Mouse (Mus musculus): ENCODE data around the gene Usp10.
A peak's percentile ranks its signal among the peaks of the same experiment; 100 is the strongest.

Gene Usp10

DNA sequence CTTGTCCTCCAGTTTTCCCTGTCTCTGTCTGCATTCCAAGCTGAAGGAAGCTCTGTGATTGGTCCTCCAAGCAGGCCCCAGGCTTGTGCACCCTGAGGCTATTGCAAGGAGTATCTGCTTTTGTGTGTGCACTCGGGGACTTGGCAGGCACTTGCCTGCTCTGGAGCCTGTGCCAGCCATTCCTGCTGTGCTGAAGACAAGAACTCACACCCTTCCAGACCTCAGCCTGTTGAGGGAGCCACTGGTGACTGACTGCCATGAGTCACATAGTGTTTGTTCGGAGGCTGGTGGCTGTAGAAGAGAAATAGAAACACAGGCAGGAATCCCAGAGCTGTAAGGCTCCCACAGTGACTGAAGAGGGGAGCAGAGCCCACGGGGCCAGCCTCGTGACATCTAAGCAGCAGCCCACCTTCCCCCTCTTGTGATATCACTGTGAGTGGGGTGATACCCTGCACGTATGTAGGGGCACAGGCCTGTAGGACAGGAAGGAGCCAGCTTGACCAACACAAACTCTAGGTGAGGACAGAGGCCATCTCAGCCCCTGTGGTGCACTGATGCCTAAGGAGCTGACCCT, 50.5 kb downstream of the Usp10 start:
- peak; percentile 61 for DNase-seq (ENCODE audit: low spot score)

DNA sequence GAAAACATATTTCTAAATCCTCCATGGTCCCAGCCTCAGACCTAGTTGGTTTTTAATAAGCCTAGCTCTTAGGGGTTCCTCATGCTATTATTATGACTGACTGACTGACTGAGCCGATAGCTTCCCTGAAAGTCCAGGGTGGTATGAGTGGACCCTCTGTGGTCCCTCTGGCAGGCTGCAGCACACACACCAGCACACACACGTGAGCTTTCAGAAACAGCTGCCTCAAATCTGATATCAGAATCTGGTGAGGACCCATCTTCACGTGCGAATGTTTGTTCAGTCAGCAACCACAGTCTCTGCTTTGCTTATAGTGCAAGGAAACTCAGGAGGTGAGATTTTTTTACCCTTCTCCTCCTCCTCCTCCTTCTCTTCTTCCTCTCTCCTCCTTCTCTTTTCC, 54.7 kb downstream of the Usp10 start:
- DNase-seq (ENCODE audit: low spot score), result no peak

DNA sequence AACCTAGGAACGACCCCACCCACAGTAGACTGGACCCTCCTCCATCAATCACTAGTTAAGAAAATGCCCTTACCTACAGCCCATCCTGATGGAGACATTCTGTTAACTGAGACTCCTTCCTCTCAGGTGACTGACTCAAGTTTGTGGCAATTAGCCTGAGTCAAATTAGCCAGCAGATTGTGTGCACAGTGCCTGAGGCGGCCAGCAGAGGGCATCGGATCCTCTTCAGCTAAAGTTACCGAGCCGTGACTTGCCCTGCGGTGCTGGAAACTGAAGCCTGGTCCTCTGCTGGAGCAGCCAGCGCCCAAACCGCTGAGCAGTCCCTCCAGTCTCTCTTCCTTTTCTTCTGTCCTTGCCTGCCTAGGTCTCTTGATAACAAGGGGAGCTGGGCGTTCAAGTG, 57.3 kb downstream of the Usp10 start:
- DNase-seq (ENCODE audit: low spot score), result no peak

DNA sequence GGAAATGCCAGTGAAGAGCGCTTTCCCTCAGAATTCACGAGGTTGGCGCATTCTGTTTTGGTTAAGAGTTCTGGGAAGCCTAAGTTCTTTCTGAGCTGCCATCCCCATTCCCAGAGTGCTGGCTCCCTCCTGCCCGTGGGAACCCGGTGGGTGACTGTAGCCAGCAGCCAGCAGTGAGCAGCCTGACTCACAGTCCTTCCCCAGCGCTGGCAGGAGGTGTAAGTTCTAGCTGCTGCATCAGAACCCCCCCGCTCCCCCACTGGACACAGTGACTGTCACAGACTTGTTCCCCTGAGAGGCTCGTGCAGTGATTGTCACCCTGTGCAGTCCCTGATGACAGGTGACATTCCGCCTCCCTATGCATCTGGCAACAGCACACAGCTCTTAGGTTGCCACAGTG, 60.0 kb downstream of the Usp10 start:
- no peak for DNase-seq (ENCODE audit: low spot score)

DNA sequence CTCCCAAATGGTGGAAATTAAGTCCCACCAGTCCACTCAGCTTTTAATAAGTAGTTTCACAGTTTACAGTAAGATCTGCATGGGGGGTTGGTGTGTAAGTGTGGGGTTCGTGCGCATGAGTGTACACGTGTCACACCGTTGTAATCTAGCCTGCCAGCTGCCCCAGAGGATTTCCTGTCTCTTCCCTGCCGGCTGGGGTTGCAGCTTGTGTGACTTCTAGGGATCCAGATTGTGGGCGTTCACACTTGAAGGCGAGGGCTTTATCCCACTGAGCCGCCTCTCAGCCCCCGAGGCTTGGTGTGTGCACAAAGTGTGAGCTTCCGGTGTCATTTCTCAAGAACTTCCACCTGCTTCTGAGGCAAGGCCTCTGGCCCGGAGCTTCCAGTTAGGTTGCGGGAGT, 62.4 kb downstream of the Usp10 start:
- DNase-seq (ENCODE audit: low spot score), result no peak

DNA sequence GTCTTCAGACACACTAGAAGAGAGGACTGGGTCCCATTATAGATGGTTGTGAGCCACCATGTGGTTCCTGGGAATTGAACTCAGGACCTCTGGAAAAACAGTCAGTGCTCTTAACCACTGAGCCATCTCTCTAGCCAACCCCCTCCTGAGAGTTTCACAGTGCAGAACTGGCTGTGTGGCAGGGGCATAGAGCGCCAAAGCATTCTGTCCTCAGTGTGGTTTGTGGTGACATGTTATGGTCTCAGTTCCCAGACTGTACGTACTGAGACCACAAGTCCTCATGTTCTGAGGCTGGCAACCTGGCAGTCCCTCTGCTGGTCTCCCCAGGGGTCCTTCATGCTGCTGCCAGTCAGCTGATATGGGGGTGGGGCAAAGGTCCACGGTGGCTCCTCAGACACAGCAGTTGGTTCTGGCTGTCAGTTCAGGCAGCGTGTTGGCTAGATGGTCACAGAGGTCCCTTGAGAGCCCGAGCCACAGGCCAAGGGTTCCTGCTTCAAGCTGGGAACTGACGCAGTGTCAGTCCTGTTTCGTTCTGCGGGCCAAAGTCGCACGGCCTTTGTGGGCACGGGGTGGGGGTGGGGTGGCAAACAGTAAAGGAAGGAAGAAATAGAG, 68.7 kb downstream of the Usp10 start:
- no peak for DNase-seq (ENCODE audit: low spot score)

DNA sequence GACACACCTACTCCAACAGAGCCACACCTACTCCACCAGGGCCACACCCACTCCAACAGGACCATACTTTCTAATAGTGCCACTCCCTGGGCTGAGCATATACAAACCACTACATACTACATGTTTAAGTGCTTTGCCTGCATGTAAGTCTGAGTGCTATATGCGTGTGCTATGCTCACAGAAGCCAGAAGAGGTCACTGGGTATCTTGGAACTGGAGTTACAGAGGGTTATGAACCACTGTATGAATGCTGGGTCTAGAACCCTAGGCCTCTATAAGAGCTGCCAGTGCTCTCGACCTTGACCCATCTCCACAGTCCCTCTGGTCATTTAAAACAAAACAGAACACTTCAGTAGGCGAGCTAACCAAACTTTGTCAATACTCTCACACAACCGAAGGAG, 71.1 kb downstream of the Usp10 start:
- DNase-seq (ENCODE audit: low spot score), result no peak

DNA sequence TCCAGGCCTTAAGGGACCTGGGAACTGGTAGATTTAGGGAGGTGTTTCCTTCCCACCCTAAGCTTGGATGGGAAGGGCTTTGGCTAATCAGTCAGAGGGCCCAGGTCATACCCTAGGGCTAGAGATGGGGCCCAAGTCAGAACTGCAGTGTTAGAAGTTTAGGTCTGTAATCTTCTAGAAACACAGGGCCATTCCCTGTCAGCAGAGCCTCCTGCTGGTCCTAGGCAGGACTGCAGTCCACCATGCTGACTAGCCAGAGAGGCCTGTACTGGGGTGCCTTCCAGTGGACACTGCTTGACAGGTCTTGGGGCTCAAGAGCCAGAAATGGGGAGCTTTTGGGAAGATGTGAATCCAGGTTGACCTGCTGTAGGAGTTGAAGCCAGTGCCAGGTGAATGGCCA, 73.9 kb downstream of the Usp10 start:
- DNase-seq (ENCODE audit: low spot score), result no peak

DNA sequence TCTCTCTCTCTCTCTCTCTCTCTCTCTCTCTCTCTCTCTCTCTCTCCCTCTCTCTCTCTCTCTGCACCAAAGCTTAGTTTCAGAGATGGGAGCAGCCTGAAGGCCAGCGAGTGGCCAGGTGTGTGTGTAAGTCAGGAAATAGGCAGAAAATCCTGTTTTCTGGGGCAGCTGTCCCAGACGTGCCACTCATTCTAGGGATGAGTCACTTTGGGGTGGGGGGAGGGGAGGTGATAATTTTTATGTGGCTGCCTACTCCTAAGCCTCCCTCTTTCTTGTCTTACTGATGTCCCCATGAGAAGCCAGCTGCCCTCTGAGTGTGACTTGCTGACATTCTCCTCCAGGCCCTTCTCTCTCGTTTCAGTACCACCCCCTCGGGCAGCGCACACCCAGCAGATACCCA, 76.0 kb downstream of the Usp10 start:
- DNase-seq (ENCODE audit: low spot score), result no peak

DNA sequence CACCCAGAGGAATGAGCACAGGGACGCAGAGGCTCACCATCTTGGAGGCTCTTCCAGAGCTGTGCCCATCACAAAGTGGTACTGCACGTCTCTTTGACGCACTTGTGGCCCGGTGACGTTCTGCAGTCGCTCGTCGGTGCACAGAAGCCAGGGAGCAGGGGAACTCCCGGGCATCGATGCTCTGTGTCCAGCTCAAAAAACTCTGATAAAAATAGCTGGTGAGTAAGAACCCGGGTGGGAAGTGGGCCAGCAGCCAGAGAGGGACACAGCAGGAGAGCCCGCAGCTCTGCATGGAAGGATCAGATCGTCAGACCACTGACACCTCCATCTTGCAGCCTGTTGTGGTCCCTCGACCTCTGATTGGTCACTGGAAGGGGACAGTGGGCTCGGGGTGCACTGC, 77.9 kb downstream of the Usp10 start:
- no peak for DNase-seq (ENCODE audit: low spot score)

DNA sequence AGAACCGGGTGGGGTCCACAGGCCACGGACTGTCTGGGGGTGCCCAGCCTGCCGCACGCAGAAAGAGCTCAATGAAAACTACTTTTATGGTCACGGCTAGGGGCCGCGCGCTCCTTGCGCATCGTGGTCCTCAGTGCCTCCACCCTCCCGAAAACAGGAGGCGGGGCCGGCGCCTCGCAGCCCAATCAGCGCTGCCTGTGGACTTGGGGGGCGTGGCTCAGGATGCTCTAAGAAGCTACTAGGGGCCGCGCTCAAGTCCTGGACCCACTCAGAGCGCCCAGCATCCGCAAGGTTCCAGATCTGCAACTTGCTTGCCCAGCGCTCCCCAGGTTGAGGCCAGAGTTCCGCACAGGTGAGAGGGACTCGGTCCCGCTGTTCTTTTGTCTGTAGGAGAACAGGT, 82.1 kb downstream of the Usp10 start, which contains the start of gene Crispld2:
Crispld2 (plus strand) TSS at position 190 of the 400 bp plus-strand sequence.
- peak; percentile 19 for DNase-seq (ENCODE audit: low spot score)

DNA sequence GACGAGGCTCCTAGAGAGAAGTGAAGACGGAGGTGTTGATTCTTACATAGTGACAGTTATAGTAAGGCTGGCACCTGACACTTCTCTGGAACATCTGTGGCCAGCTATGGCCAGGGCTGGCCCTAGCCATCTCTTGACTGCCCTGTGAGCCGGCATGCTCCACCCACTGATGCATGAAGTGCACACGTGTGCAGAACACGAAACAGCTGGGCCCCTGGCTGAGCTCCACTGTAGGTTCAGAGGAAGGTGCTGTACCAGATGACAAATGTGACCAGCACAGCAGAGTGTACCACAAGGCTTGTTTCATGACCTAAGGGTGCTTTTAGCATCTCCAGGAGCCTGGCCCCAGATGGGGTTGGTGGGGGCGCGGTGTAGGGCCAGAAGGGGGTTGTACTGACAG, 84.0 kb downstream of the Usp10 start:
- DNase-seq (ENCODE audit: low spot score), result no peak

DNA sequence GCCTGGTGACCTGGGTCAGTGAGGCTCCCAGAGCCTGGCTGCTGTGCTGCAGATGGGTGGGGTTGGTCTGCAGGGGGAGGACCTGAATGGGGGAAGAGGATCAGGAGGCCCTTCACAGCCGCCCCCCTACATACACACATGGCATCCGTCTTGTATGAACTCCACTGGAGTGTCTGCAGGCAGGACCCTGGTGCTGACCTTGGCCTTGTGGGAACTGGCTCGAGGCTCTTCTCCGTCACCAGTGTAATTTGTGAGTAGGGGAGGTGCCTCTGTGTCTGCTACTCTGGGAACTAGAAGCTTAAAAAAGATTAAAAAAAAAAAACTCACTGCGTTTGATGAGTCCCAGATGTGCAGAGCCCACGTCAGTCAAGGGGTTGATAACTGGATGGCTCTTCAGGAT, 84.4 kb downstream of the Usp10 start:
- DNase-seq (ENCODE audit: low spot score), result no peak

DNA sequence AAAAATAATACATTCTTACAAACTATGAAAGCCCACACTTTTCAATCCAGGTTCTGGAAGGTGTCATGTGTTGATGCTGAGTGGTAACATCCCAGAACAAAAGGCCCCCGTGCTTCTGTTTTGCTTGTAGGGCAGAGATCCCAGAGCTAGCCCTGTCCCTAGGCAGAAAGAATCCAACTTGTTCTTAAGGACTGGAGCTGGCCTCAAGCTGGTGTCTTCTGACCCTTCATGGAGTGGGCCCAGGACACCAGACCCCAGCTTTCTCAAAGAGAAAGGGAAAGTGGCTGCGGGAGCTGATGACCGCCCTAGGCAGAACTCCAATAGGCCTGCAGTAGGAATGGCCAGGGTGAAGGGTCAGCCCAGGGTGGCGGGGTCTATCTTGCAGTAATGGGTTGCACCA, 87.1 kb downstream of the Usp10 start:
- DNase-seq (ENCODE audit: low spot score), result no peak

DNA sequence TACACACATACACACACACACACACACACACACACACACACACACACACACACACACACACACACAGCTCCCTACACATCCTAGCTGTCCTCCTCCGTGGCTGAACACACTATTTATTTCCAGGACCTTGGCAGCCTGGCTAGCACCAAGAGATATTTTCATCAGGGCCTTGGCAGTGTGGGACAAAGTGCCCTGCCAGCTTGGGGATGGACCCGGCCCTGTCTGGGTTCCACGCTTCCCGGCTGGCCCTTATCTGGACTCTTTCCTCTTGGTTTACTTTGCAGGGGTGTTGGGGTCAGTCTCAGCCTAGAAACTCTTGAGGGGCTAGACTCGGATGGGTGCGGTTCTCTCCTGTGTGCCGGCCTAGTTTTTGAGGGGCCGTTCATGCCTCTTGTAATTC, 90.3 kb downstream of the Usp10 start:
- no peak for DNase-seq (ENCODE audit: low spot score)

DNA sequence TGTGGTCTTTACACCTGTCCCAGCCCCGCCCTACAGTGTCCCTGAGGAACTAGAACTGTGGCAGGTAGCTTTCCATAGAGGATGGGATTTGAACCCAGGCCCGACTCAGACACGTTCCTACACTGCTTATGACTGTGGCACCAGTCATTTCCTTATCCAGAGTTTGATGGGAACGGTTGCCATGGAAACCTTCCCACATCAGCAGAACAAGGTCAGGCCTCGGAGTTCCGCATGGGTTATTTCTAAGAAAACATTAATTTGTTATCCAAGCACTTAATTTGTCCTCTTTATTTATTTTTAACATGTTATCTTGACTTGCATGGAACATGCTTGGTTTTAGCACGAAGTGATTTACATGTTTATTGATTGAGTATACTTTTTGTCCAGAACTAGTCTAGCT, 91.6 kb downstream of the Usp10 start:
- no peak for DNase-seq (ENCODE audit: low spot score)

DNA sequence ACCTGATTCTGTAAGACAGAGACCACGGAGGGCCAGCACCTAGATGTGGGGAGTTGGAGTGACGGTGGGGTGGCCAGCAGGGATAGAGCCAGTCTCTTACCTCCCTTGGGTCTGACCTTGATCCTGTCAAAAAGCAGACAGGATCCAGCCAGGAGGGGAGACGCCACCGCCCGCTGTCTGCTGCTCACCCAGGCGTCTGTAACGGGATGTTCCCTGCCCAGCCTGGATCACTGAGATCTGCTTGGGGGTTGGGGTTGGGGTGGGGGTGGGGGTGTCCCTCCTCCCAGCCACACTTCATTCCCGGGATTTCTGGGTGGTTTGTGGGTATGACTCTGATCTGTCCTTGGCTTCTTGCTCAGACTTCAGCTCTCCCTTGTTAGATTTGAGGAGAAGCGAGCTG, 92.2 kb downstream of the Usp10 start:
- no peak for DNase-seq (ENCODE audit: low spot score)

DNA sequence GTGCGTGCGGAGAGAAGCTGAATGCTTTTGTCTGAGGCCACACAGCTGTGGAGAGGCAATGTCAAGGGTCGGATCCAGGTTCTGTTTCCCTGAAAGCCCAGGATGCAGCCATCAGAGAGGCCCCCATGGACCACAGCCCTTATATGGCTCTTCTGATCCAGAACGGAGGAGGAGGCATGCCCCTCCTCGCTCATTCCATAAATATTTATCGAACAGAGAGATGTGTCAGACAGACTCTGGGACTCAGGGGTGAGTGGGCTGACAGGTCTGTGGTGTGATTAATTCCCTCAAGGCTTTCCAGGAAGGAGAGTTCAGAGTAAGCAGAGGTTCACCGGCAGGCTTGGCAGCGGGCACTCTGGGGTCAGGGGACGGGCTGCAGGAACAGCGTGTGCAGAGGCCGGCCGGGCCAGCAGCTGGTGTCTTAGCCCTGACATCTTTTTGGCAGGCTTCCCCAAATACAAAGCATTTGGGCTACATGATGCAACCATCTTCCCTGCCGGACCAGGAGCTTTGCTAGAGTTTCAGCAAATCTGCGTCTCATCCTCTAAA, 94.1 kb downstream of the Usp10 start:
- DNase-seq (ENCODE audit: low spot score), result no peak

DNA sequence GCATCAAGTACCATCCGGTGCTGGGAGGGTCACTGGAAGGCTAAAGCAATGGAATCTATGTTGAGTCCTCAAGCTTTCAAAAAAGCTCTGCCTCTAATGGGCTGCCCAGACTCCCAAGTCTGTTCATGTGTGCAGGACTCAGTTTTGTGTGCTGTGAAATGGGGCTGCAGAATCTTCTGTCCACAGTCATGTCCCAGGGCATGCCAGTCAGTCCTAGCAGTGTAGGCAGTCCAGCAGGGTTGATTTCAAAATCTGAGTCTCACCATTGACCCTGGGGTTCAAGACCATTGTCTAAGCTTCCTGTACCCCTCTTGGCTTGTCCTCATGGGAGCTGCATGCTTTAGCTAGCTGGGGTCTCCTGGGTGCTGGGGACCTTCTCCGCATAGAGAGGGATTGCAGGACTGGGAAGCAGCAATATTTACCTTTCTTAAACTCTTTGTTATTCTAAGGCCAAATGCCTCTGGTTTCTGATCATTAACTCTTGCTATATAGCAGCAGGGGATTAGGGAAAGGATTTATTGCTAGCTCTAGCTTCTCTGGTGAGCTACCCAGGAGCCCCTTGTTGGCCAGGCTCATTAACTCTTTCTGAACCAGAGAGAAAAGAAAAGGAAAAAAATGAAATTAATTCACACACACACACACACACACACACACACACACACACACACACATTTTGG, 94.7 kb downstream of the Usp10 start:
- DNase-seq (ENCODE audit: low spot score), result no peak

DNA sequence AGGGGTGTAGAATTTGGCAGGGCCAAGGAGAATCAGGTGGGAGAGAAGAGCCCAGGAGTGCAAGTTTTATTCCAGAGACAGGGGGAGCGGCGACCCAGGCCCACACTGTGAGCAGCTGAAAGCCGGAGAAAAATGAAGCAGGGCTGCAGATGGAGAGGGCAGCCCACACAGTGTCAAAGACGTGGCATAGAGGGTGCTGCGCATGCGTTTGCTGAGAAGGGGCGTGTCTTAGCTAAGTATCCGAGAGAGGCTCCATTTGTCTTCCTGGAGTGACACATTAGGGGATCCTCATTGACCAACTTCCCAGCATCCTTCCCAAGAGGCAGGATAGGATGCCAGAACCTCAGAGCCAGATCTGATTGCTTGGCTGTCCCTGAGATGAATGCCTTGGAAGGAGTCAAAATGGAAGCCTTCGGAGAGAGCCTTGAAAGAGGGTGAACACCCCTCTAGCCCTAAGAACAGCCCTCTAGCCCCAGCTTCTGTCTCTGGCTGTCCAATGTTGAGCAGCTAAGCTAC, 96.5 kb downstream of the Usp10 start:
- DNase-seq (ENCODE audit: low spot score), result no peak

Data from left cerebral cortex, adult 11 months (tissue).